Mouse (Mus musculus) C2C12 (cell line): ENCODE data around the gene Gpr84. TPM values are rescaled to one million over a fixed set of nuclear protein-coding genes. Genes with fewer than 3 reads are reported as not detected.

Source experiments
- H3K27me3 ChIP-seq: one replicate; pipeline ENCODE4 v1.6.1; 2011; ENCODE audit not compliant: control insufficient read depth, insufficient read depth, insufficient read length
- H3K36me3 ChIP-seq: one replicate; pipeline ENCODE4 v1.6.1; 2011; ENCODE audit not compliant: control insufficient read depth, insufficient read depth
- H3K4me3 ChIP-seq: one replicate; pipeline ENCODE4 v1.5.1; 2011; ENCODE audit warnings: mild to moderate bottlenecking, control low read depth; ENCODE audit not compliant: poor library complexity, insufficient read depth, severe bottlenecking
- H3K79me2 ChIP-seq: one replicate; pipeline ENCODE4 v1.6.1; 2011; ENCODE audit not compliant: control insufficient read depth, insufficient read depth
- H3K79me3 ChIP-seq: one replicate; pipeline ENCODE4 v1.6.1; 2011; ENCODE audit warnings: low read depth, control low read depth
- H3ac ChIP-seq: one replicate; pipeline ENCODE3; 2011; ENCODE audit warnings: low read depth; ENCODE audit not compliant: control insufficient read depth, insufficient read length
- CEBPB ChIP-seq: IDR thresholded peaks from one replicate; pipeline ENCODE4 v1.6.1; 2011; ENCODE audit warnings: low read depth, mild to moderate bottlenecking, control low read depth, moderate library complexity
- CTCF ChIP-seq: IDR thresholded peaks from one replicate; pipeline ENCODE4 v1.5.1; 2011; ENCODE audit not compliant: control insufficient read depth, insufficient read depth, insufficient read length
- FOSL1 ChIP-seq: IDR thresholded peaks from one replicate; pipeline ENCODE4 v1.8.0; 2011; ENCODE audit warnings: mild to moderate bottlenecking, low read length; ENCODE audit not compliant: poor library complexity, insufficient read depth, severe bottlenecking
- MAX ChIP-seq: IDR thresholded peaks from one replicate; pipeline ENCODE4 v1.6.1; 2011; ENCODE audit warnings: mild to moderate bottlenecking, control low read depth
- MYOD1 ChIP-seq: IDR thresholded peaks from one replicate; pipeline ENCODE4 v1.6.1; 2011; ENCODE audit warnings: low read depth; ENCODE audit not compliant: control insufficient read depth, insufficient read length
- MYOG ChIP-seq: IDR thresholded peaks from one replicate; pipeline ENCODE4 v1.6.1; 2011; ENCODE audit not compliant: control insufficient read depth, insufficient read length; ENCODE audit errors: extremely low read depth
- USF1 ChIP-seq: IDR thresholded peaks from one replicate; pipeline ENCODE4 v1.6.1; 2011; ENCODE audit warnings: low read depth, mild to moderate bottlenecking, control low read depth, moderate library complexity
- polyA plus RNA-seq: library from polyadenylated mRNA; unstranded; fragments of >200 nt; fragmentation: generic; extraction: Trizol; gene quantifications from one replicate; pipeline ENCODE4 v1.2.1, GENCODE M21; 2012; ENCODE audit warnings: missing spikeins

The Gpr84 gene
- polyA plus RNA-seq, 1 experiment = not detected

DNA sequence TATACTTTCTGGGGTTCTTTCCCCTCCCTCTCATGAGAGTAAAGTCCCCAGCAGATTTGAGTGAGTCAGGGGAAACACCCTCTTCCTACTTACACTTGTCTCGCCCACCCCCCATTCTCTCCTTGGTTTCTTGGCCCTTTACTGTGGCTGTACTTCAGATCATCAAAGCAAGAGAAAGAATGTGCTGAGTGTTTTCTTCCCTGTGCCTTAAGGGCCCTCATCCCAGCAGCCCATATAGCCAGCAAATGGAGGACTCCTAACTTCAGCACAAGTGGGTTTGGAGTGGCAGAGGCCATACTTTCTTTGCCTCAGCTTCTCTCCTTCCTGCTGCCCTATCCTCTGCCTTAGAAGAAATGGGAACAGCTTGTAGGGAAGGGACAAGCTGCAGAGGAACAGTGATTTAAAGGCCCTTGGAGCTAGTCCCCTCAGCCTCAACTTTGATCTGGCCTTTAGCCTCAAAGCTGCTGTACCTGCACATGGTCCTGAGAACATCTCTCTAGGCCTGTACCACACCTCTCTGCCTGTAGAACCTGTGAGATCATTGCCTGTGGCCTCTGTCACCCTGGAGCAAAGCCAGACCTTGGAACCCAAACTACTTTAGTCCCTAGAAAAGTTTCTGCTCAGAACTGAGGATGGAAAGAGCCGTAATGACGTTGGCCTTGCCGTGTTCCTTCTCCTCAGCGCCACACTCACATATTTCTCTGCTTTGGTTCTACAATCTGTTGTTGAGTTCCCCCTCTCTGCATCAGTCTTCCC, 11.4 kb downstream of the Gpr84 start:
- no peak for TF ChIP-seq USF1
- no peak for TF ChIP-seq MAX
- no peak for TF ChIP-seq MYOG
- no peak for TF ChIP-seq FOSL1
- no peak for TF ChIP-seq CEBPB
- TF ChIP-seq CTCF = no peak
- no peak for TF ChIP-seq MYOD1
- Histone ChIP-seq H3K4me3 (no peak overlapping the region), H3K36me3 (peaks cover 56% of the 10 kb centered on the region), H3K79me2 (no peaks in the 10 kb centered on the region), H3K27me3 (no peaks in the 10 kb centered on the region), H3K79me3 (no peaks in the 10 kb centered on the region), H3ac (no peak overlapping the region)

DNA sequence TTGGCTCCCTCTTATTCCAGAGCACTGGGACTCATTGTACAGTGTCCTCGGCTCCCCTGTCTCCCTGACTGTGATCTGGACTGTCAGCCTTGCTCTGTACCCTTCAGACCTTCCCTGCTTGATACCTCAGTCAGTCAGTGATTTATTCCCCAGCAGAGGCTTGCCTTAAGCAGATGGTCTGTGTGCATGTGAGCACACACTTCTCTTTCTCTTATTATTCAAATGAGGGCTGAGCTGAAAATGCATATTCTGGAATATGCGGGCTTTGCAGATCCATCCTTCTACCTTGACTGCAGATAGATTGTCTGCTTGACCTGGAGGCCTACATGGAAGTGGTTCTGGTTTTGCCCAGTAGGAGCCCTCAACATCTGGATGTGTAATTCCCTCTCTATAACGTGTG, 12.4 kb downstream of the Gpr84 start:
- Histone ChIP-seq H3K79me3 (no peaks in the 10 kb centered on the region), H3K27me3 (no peaks in the 10 kb centered on the region), H3K4me3 (no peak overlapping the region), H3K36me3 (peaks cover 66% of the 10 kb centered on the region), H3K79me2 (no peaks in the 10 kb centered on the region), H3ac (no peak overlapping the region)
- TF ChIP-seq CEBPB (no peak), CTCF (no peak), MAX (no peak), MYOG (no peak), USF1 (no peak), FOSL1 (no peak), MYOD1 (no peak)

DNA sequence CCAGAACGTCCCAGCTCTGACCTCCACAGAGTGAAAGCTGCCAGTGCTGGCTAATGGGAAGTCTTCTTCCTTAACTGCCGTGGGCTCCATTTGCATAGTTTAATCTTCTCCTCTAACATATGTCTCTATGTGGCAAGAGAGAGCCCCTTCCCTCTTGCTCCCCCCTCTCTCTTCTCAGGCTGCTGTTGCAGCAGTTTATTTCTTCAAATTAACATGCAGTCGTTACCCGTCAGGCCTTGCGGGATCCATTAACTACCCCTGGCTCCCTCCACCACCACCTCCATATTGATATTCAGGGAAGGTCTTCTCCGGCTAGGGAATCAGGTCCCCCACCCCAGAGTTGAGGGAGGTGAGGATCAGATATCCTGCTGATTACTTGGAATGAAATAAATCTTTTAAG, 13.1 kb downstream of the Gpr84 start:
- Histone ChIP-seq H3K79me3 (no peaks in the 10 kb centered on the region), H3K79me2 (no peaks in the 10 kb centered on the region), H3K36me3 (peaks cover 72% of the 10 kb centered on the region), H3K4me3 (no peak overlapping the region), H3ac (no peak overlapping the region), H3K27me3 (no peaks in the 10 kb centered on the region)
- TF ChIP-seq CEBPB (no peak), MAX (no peak), MYOD1 (no peak), CTCF (no peak), MYOG (no peak), FOSL1 (no peak), USF1 (no peak)

DNA sequence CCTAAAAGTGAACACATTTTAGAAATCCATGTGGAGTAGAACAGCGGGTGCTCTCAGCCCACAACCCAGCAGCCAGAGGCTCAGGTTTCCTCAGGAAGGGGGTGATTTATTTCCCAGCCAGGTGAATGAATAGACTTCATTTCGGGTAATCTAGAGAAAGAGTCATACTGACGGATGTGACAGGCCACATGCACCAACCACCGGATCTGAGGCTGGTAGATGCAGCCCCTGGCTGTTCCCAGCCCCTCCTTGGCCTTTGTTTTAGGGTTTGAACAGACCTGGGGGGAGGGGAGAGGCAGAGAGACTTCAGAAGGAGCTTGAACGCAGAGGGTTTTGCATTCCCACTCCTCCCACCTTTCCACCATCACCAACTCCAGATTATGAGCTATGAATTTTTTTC, 14.6 kb downstream of the Gpr84 start:
- TF ChIP-seq MYOD1 = no peak
- H3K36me3 ChIP-seq = peaks cover 84% of the 10 kb centered on the region
- no peaks in the 10 kb centered on the region for H3K79me3 ChIP-seq
- no peaks in the 10 kb centered on the region for H3K27me3 ChIP-seq
- no peak overlapping the region for H3ac ChIP-seq
- H3K4me3 ChIP-seq = no peak overlapping the region
- H3K79me2 ChIP-seq = no peaks in the 10 kb centered on the region

DNA sequence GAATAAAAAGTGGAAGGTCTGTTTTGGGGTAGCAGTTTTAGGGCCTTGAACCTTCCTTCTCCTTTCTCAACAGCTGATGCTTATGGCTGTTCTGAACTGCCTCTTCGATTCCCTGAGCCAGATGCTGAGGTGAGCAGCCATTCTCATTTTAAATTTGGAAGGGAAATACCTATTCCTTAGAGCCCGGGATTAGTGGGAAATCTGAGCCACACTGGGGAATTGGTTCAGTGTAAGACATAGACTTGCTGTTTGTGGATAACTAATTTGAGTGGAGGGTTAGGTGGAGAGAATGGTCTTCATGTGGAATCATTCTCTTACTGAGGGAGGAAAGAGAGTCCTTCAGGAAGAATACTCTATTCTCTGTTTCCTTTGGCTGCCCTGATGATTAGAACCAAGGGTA, 15.8 kb downstream of the Gpr84 start:
- no peaks in the 10 kb centered on the region for H3K79me2 ChIP-seq
- no peaks in the 10 kb centered on the region for H3K79me3 ChIP-seq
- no peak overlapping the region for H3ac ChIP-seq
- TF ChIP-seq CEBPB = no peak
- no peak for TF ChIP-seq MYOG
- TF ChIP-seq CTCF = no peak
- TF ChIP-seq MAX = no peak
- no peak for TF ChIP-seq USF1
- TF ChIP-seq MYOD1 = no peak
- TF ChIP-seq FOSL1 = no peak
- no peaks in the 10 kb centered on the region for H3K27me3 ChIP-seq
- H3K4me3 ChIP-seq = no peak overlapping the region
- peaks cover 91% of the 10 kb centered on the region for H3K36me3 ChIP-seq

DNA sequence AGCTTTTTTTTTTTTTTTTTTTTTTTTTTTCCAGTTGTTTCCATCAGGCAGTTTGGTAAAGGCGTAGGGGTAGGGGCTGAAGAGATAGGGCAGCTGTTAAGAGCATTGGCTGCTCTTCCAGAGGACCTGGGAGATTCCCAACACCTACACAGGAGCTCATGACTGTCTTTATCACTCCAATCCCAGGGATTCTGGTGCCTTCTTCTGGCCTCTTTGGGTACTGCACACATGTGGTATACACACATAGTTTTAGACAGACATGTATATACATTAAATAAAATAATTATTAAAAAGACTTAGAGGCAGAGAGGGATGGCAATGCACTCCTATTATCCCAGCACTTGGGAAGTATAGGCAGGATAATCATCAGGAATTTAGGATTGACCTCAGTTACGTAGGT, 17.0 kb downstream of the Gpr84 start:
- peaks cover 88% of the 10 kb centered on the region for H3K36me3 ChIP-seq
- peaks cover 4% of the 10 kb centered on the region for H3K79me2 ChIP-seq
- TF ChIP-seq CTCF (no peak), MYOD1 (no peak), FOSL1 (no peak)
- H3K27me3 ChIP-seq = no peaks in the 10 kb centered on the region
- H3ac ChIP-seq = no peak overlapping the region
- no peaks in the 10 kb centered on the region for H3K79me3 ChIP-seq
- H3K4me3 ChIP-seq = no peak overlapping the region
